ENCODE assay signal across 9 mouse cellular contexts in the genomic region with DNA sequence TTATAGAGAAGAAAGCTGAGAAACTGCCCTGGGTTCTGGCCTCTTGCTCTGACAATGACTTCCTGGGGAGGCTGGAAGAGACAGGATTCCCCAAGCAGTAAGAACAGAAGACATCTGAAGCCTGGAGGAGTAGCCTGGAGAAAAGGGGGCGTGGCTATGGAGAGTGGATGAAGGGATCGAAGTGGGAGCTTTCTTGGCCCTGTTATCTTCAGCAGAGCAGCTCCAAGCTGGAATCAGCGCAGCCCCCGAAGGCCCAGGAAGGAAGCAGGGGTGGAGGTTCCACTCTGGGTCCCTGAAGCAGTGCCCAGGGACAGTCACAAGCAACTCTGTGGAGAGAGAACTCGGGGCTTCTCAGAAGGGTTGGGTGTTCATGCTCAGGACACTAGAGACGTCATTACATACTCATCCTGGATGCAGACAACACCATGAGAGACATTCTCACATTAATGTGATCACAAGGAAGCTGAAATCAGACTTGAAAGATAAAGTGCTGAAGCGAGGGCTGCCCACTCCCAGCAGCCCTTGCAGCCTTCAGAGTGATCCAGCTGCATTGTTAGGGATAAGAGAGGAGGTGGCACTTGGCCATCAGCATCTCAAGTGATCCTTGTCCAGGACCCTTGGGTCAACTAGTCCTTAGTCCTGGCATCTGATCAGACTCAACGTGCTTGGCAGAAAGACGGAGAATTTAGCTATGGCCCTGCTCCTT.
DNase-seq lines count a peak whose midpoint lies in the region; ATAC-seq and TF ChIP-seq lines count a peak whose summit lies in the region.
"Had no signal": no experiment of that assay in that cellular context is flagged by ENCODE, and none has a peak within 500 bp of the region (broad histone marks: within the 10 kb centered on the region; RNA-seq: fewer than 3 reads in every experiment).

No protein-coding gene starts in this region.

- 0 out of 2 replicates have a peak, but pooled peaks have one; percentile 12 for ATAC-seq in forebrain, embryonic 14.5 days
- no peak for ATAC-seq in forebrain, embryonic 13.5 days
- no peak for ATAC-seq in stomach, embryonic 15.5 days (ENCODE audit: insufficient read depth, low FRiP score, low read depth)
- ATAC-seq in megakaryocyte progenitor cell, adult 5-6 weeks (replicated peaks; ENCODE audit: poor library complexity) = no peak

- no peak overlapping the region for H3K4me2 ChIP-seq in forebrain, embryonic 14.5 days (ENCODE audit: low read length)
- no peak overlapping the region for H3K4me2 ChIP-seq in forebrain, embryonic 13.5 days
- no peak overlapping the region for H3K4me2 ChIP-seq in stomach, embryonic 15.5 days

- no peak overlapping the region for H3K4me3 ChIP-seq in forebrain, embryonic 14.5 days (ENCODE audit: low read depth, low read length)
- no peak overlapping the region for H3K4me3 ChIP-seq in forebrain, embryonic 13.5 days
- no peak overlapping the region for H3K4me3 ChIP-seq in lung, adult 2 months (replicated peaks; ENCODE audit: extremely low read depth, low read depth, low read length)
- no peak overlapping the region for H3K4me3 ChIP-seq in stomach, embryonic 15.5 days (replicated peaks)
- H3K4me3 ChIP-seq: myocyte had no signal

- WGBS in forebrain, embryonic 14.5 days = 41% methylated on average over 9 of the region's 9 CpGs
- 41% methylated on average over 9 of the region's 9 CpGs for WGBS in forebrain, embryonic 13.5 days
- 23% methylated on average over 9 of the region's 9 CpGs for WGBS in lung, adult 2 months
- 25% methylated on average over 9 of the region's 9 CpGs for WGBS in stomach, embryonic 15.5 days

- DNase-seq in forebrain, embryonic 14.5 days (ENCODE audit: low spot score) = peak; percentile 37
- peak; percentile 54 to 63 for DNase-seq in right cerebral cortex, postnatal 10 days (ENCODE audit: low spot score in 2 of 2)
- no peak for DNase-seq in right cerebral cortex, postnatal 14 days
- DNase-seq in lung, adult 2 months = peak; percentile 72
- DNase-seq in right cerebral cortex, adult 2 months (ENCODE audit: low spot score in 2 of 2) = no peak

- no peak for TF ChIP-seq POLR2A in lung, adult 2 months (IDR thresholded peaks at IDR 0.05; ENCODE audit: borderline replicate concordance, extremely low read depth, low read depth, low read length)

- H3K27me3 ChIP-seq in forebrain, embryonic 14.5 days (replicated peaks; ENCODE audit: control insufficient read depth, insufficient read depth, low read length) = no peaks in the 10 kb centered on the region
- no peaks in the 10 kb centered on the region for H3K27me3 ChIP-seq in forebrain, embryonic 13.5 days
- H3K27me3 ChIP-seq in stomach, embryonic 15.5 days (replicated peaks) = no peaks in the 10 kb centered on the region

- no peak overlapping the region for H3K27ac ChIP-seq in forebrain, embryonic 14.5 days (ENCODE audit: low read depth, low read length)
- no peak overlapping the region for H3K27ac ChIP-seq in forebrain, embryonic 13.5 days
- peak overlapping the region; percentile 49 for H3K27ac ChIP-seq in stomach, embryonic 15.5 days

- no peaks in the 10 kb centered on the region for H3K36me3 ChIP-seq in forebrain, embryonic 14.5 days (ENCODE audit: control insufficient read depth, insufficient read depth, low read length)
- H3K36me3 ChIP-seq in forebrain, embryonic 13.5 days (ENCODE audit: poor library complexity, severe bottlenecking) = no peaks in the 10 kb centered on the region
- H3K36me3 ChIP-seq in stomach, embryonic 15.5 days = no peaks in the 10 kb centered on the region

- no peaks in the 10 kb centered on the region for H3K9me3 ChIP-seq in forebrain, embryonic 14.5 days (replicated peaks; ENCODE audit: control insufficient read depth, low read length)
- H3K9me3 ChIP-seq in forebrain, embryonic 13.5 days (replicated peaks) = no peaks in the 10 kb centered on the region
- H3K9me3 ChIP-seq in stomach, embryonic 15.5 days = no peaks in the 10 kb centered on the region

- H3K9ac ChIP-seq in forebrain, embryonic 14.5 days (ENCODE audit: low read length) = no peak overlapping the region
- no peak overlapping the region for H3K9ac ChIP-seq in forebrain, embryonic 13.5 days
- H3K9ac ChIP-seq in stomach, embryonic 15.5 days = no peak overlapping the region

- TF ChIP-seq CTCF in lung, adult 2 months (IDR thresholded peaks at IDR 0.05; ENCODE audit: insufficient read depth, low read length) = no peak

- H3K4me1 ChIP-seq in forebrain, embryonic 14.5 days (ENCODE audit: control insufficient read depth, insufficient read depth, low read length) = 0 out of 2 replicates have a peak, but pooled peaks cover 3% of the 10 kb centered on the region
- peaks cover 24% of the 10 kb centered on the region for H3K4me1 ChIP-seq in forebrain, embryonic 13.5 days
- no peaks in the 10 kb centered on the region for H3K4me1 ChIP-seq in lung, adult 2 months (ENCODE audit: control insufficient read depth, insufficient read depth, low read length)
- 0 out of 2 replicates have a peak, but pooled peaks cover 4% of the 10 kb centered on the region for H3K4me1 ChIP-seq in stomach, embryonic 15.5 days

Comparison
In these comparisons a context has a peak if more than half of its experiments do, and no peak if none do; other contexts are left out.
1. DNase-seq: peak in forebrain, embryonic 14.5 days (single experiment), right cerebral cortex, postnatal 10 days (2 of 2) and lung, adult 2 months (single experiment); none in right cerebral cortex, postnatal 14 days (single experiment) and right cerebral cortex, adult 2 months (0 of 2).